Mouse (Mus musculus) stomach, postnatal 0 days (tissue): Measurements from ENCODE around the gene Ptprc. TPM values are rescaled to one million over a fixed set of nuclear protein-coding genes. Genes with fewer than 3 reads are reported as not detected.

Source experiments
- ATAC-seq: fragments of 200-750 bp; cut with Nextera tagmentation; 2 replicates; pipeline ENCODE4 v1.8.0; 2017; ENCODE audit not compliant: low FRiP score, low TSS enrichment
- DNase-seq: peaks from one replicate; pipeline ENCODE4 v3.0.0-alpha.2; 2016; ENCODE audit warnings: low spot score
- H3K27ac ChIP-seq: fragments of 300-500 bp; sonication (generic); replicated peaks from 2 replicates; pipeline ENCODE4 v1.5.1; 2014; ENCODE audit warnings: mild to moderate bottlenecking, control low read depth
- H3K27me3 ChIP-seq: fragments of 300-500 bp; sonication (generic); 2 replicates; pipeline ENCODE4 v1.6.1; 2014; ENCODE audit warnings: low read length; ENCODE audit not compliant: control insufficient read depth, insufficient read depth
- H3K36me3 ChIP-seq: fragments of 300-500 bp; sonication (generic); 2 replicates; pipeline ENCODE4 v1.6.1; 2014; ENCODE audit warnings: low read length, mixed read lengths; ENCODE audit not compliant: control insufficient read depth, insufficient read depth
- H3K4me1 ChIP-seq: fragments of 300-500 bp; sonication (generic); replicated peaks from 2 replicates; pipeline ENCODE4 v1.6.1; 2014; ENCODE audit warnings: antibody characterized with exemption; ENCODE audit not compliant: control insufficient read depth, insufficient read depth
- H3K4me2 ChIP-seq: fragments of 300-500 bp; sonication (generic); replicated peaks from 2 replicates; pipeline ENCODE4 v1.6.1; 2014; ENCODE audit warnings: low read depth, mild to moderate bottlenecking, control low read depth, moderate library complexity
- H3K4me3 ChIP-seq: fragments of 300-500 bp; sonication (generic); 2 replicates; pipeline ENCODE4 v1.5.1; 2014; ENCODE audit warnings: low read depth, low read length, control low read depth
- H3K9ac ChIP-seq: fragments of 300-500 bp; sonication (generic); 2 replicates; pipeline ENCODE4 v1.6.1; 2014; ENCODE audit warnings: mild to moderate bottlenecking, low read length, control low read depth, mixed read lengths
- H3K9me3 ChIP-seq: fragments of 300-500 bp; sonication (generic); 2 replicates; pipeline ENCODE4 v1.6.1; 2016; ENCODE audit warnings: low read length; ENCODE audit not compliant: control insufficient read depth
- CTCF ChIP-seq: IDR thresholded peaks from 2 replicates; pipeline ENCODE4 v1.5.1; 2016; ENCODE audit warnings: antibody characterized with exemption, low read depth, mild to moderate bottlenecking, moderate library complexity
- EP300 ChIP-seq: optimal IDR thresholded peaks from 2 replicates; pipeline ENCODE3; 2016; ENCODE audit warnings: antibody characterized with exemption
- WGBS: fragments of 180-500 bp; shearing (Covaris S2); extraction: QIAGEN DNeasy Blood & Tissue Kit; methylation state at CpG from one replicate; pipeline ENCODE4 v1.1.7; 2014; 5-methylcytosine and 5-hydroxymethylcytosine counted together
- polyA plus RNA-seq: library from polyadenylated mRNA; unstranded; fragments of >200 nt; fragmentation: Nextera tagmentation; extraction: Ambion mirVana; gene quantifications from 2 replicates; pipeline ENCODE4 v1.2.1, GENCODE M21; 2015

Ptprc gene
- polyA plus RNA-seq, 1 experiment from 2014 or later = 2.5 TPM

DNA sequence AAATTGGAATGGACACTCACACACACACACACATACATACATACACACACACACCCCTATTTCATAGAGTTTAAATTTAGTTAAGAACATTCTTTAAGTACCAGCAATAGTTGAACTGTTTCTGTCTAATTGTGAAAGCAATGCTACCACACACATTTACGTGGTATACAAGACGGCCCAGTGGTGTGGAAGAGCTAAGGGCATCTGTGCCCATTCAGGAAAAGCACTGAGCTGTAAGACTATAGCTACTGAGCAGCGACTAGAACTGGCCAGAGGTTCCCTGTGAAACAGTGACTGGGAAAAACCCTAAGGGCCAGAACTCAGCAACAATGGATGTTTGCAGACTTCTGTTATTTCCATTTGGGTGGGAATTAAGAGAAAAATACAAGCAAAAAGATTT lies 17.3 kb downstream of the Ptprc start:
- no peaks in the 10 kb centered on the region for H3K36me3 ChIP-seq
- ATAC-seq = no peak
- TF ChIP-seq CTCF (no peak), EP300 (no peak)

DNA sequence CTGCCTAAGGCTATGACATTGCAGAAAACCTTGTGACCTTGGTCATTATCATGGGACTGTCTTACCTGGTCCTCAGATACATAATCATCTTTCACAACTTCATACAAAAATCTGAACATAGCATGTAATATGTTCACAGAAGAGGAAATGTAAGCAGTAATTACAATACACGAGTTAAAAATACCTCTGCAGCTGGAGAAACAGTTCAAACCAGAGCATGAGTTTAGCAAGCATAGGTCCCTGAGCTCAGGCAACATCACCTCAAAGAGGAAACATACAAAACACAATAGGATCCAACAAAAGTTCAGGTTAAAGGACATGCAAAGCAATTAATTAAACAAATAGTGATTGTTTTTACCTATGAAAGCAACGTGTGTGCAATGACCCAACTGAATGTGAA lies 17.8 kb downstream of the Ptprc start:
- Histone ChIP-seq H3K4me1 (no peaks in the 10 kb centered on the region), H3K4me2 (no peak overlapping the region), H3K9ac (no peak overlapping the region), H3K9me3 (no peaks in the 10 kb centered on the region), H3K27ac (no peak overlapping the region), H3K27me3 (no peaks in the 10 kb centered on the region), H3K36me3 (no peaks in the 10 kb centered on the region), H3K4me3 (no peak overlapping the region)
- 54% methylated on average over 2 of the region's 2 CpGs for WGBS
- TF ChIP-seq EP300 (no peak), CTCF (no peak)
- ATAC-seq (no peak), DNase-seq (no peak)

More for the DNA sequence above, 17.3 kb downstream of the Ptprc start:
- DNase-seq = no peak
- Histone ChIP-seq H3K9ac (no peak overlapping the region), H3K4me1 (no peaks in the 10 kb centered on the region), H3K9me3 (no peaks in the 10 kb centered on the region), H3K27ac (no peak overlapping the region), H3K27me3 (no peaks in the 10 kb centered on the region), H3K4me3 (no peak overlapping the region), H3K4me2 (no peak overlapping the region)
- WGBS = 71% methylated on average over 3 of the region's 3 CpGs

GRCm38 (mm10) chr1:138157008-138157407 lies 18.5 kb downstream of the Ptprc start:
- no peak for ATAC-seq
- WGBS = 55% methylated on average over 3 of the region's 3 CpGs
- TF ChIP-seq CTCF = no peak
- TF ChIP-seq EP300 = no peak
- Histone ChIP-seq H3K9me3 (no peaks in the 10 kb centered on the region), H3K4me3 (no peak overlapping the region), H3K4me1 (no peaks in the 10 kb centered on the region), H3K27me3 (no peaks in the 10 kb centered on the region), H3K9ac (no peak overlapping the region), H3K27ac (no peak overlapping the region), H3K36me3 (no peaks in the 10 kb centered on the region), H3K4me2 (no peak overlapping the region)
- no peak for DNase-seq

- no peak for DNase-seq
- Histone ChIP-seq H3K4me1 (no peaks in the 10 kb centered on the region), H3K4me2 (no peak overlapping the region), H3K9me3 (no peaks in the 10 kb centered on the region), H3K36me3 (no peaks in the 10 kb centered on the region), H3K27me3 (no peaks in the 10 kb centered on the region), H3K27ac (no peak overlapping the region), H3K4me3 (no peak overlapping the region), H3K9ac (no peak overlapping the region)
- TF ChIP-seq EP300 (no peak), CTCF (no peak)
- ATAC-seq = no peak
- WGBS = 40% methylated on average over 1 of the region's 1 CpGs
These were observed 21.2 kb downstream of the Ptprc start for GRCm38 (mm10) chr1:138154185-138154785.

DNA sequence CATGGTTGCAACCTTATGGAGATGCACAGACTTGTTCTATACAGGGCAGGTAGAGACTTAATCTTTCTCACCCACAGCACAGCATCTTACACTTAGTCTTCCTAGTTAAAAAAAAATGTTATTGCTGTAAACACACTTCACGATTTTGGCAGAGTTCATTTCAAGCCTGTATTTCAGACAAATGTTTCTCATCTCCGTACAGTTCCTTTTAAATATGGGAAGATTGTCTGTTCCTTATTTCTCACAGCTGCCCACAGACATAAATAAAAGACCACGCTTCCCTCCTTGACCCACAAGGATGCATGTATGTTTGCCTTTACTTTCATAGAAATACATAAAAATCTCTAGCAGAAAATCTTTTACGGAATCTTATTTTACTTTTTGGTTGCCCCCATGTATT lies 22.4 kb downstream of the Ptprc start:
- Histone ChIP-seq H3K4me1 (no peaks in the 10 kb centered on the region), H3K27ac (no peak overlapping the region), H3K9ac (no peak overlapping the region), H3K4me3 (no peak overlapping the region), H3K27me3 (no peaks in the 10 kb centered on the region), H3K36me3 (no peaks in the 10 kb centered on the region), H3K9me3 (no peaks in the 10 kb centered on the region), H3K4me2 (no peak overlapping the region)
- TF ChIP-seq EP300 (no peak), CTCF (no peak)
- 50% methylated on average over 4 of the region's 4 CpGs for WGBS
- no peak for DNase-seq
- no peak for ATAC-seq

DNA sequence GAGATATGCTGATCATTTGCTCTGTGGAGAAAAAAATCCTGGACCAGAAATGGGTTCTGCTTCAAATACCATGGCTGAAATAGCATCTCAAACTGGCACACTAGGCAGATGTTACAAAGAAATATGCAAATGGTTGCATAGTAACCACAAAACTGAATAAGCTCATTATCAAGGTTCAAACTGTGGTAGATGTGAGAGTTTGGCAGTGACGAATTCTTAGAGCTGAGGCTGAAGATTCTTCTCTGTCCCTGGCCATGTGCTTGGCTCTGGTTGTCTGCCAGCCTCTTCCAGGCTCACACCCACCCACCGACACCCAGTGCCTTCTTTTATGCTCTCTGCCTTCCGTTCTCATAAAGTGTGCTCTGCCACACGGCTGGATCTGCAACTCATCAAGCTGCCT lies 26.7 kb downstream of the Ptprc start:
- no peak for TF ChIP-seq EP300
- no peak for TF ChIP-seq CTCF
- H3K4me2 ChIP-seq = no peak overlapping the region
- no peak for DNase-seq
- no peaks in the 10 kb centered on the region for H3K27me3 ChIP-seq
- H3K9me3 ChIP-seq = no peaks in the 10 kb centered on the region
- H3K4me1 ChIP-seq = no peaks in the 10 kb centered on the region
- H3K9ac ChIP-seq = no peak overlapping the region
- 52% methylated on average over 4 of the region's 4 CpGs for WGBS
- no peaks in the 10 kb centered on the region for H3K36me3 ChIP-seq
- H3K4me3 ChIP-seq = no peak overlapping the region
- ATAC-seq = no peak
- no peak overlapping the region for H3K27ac ChIP-seq
